21 mouse cellular contexts compared by ENCODE assay signal in genomic region chr14:99364007-99364784, GRCm38 (mm10).
A peak's percentile ranks its signal among the peaks of the same experiment; 100 is the strongest.
DNase-seq lines count a peak whose midpoint lies in the region; ATAC-seq and TF ChIP-seq lines count a peak whose summit lies in the region.
"Had no signal": no experiment of that assay in that cellular context is flagged by ENCODE, and none has a peak within 500 bp of the region (broad histone marks: within the 10 kb centered on the region; RNA-seq: fewer than 3 reads in every experiment).

No protein-coding gene starts in this region.

- no peaks in the 10 kb centered on the region for H3K36me3 ChIP-seq in liver, adult 2 months (ENCODE audit: control insufficient read depth, insufficient read depth, low read length)
- H3K36me3 ChIP-seq in liver, embryonic 12.5 days, result no peaks in the 10 kb centered on the region
- no peaks in the 10 kb centered on the region for H3K36me3 ChIP-seq in midbrain, embryonic 11.5 days (ENCODE audit: control insufficient read depth, insufficient read depth, low read length)
- H3K36me3 ChIP-seq in midbrain, embryonic 15.5 days (replicated peaks), result no peaks in the 10 kb centered on the region
- no peaks in the 10 kb centered on the region for H3K36me3 ChIP-seq in stomach, embryonic 14.5 days (ENCODE audit: control insufficient read depth, insufficient read depth, low read length)
- H3K36me3 ChIP-seq: embryonic facial prominence, embryonic 15.5 days; forebrain, embryonic 10.5 days; hindbrain, embryonic 12.5 days had no signal

- H3K4me1 ChIP-seq in liver, adult 2 months (ENCODE audit: control insufficient read depth, insufficient read depth, low read length), result no peaks in the 10 kb centered on the region
- H3K4me1 ChIP-seq in liver, embryonic 12.5 days, result no peaks in the 10 kb centered on the region
- H3K4me1 ChIP-seq in midbrain, embryonic 11.5 days (ENCODE audit: control insufficient read depth, insufficient read depth, low read length), result peaks cover 13% of the 10 kb centered on the region
- peaks cover 11% of the 10 kb centered on the region; the same call in 1 of the 2 replicates for H3K4me1 ChIP-seq in midbrain, embryonic 15.5 days
- H3K4me1 ChIP-seq in stomach, embryonic 14.5 days (ENCODE audit: control insufficient read depth, insufficient read depth, low read length), result peaks cover 6% of the 10 kb centered on the region

- 47% methylated on average over 12 of the region's 12 CpGs for WGBS in liver, adult 2 months
- WGBS in liver, embryonic 12.5 days (ENCODE audit: insufficient replicate concordance), result 59% methylated on average over 12 of the region's 12 CpGs
- 75% methylated on average over 12 of the region's 12 CpGs for WGBS in midbrain, embryonic 11.5 days
- WGBS in midbrain, embryonic 15.5 days, result 82% methylated on average over 12 of the region's 12 CpGs
- 48% methylated on average over 12 of the region's 12 CpGs for WGBS in stomach, embryonic 14.5 days

- H3K79me2 ChIP-seq in liver, adult 2 months (ENCODE audit: control insufficient read depth, insufficient read depth, low read length), result no peaks in the 10 kb centered on the region

- no peak overlapping the region for H3K9ac ChIP-seq in liver, adult 2 months (ENCODE audit: low read depth, low read length)
- no peak overlapping the region for H3K9ac ChIP-seq in liver, embryonic 12.5 days
- no peak overlapping the region for H3K9ac ChIP-seq in midbrain, embryonic 11.5 days (ENCODE audit: low read length)
- no peak overlapping the region for H3K9ac ChIP-seq in midbrain, embryonic 15.5 days
- no peak overlapping the region for H3K9ac ChIP-seq in stomach, embryonic 14.5 days (replicated peaks; ENCODE audit: low read depth, low read length)
- H3K9ac ChIP-seq: embryonic facial prominence, embryonic 15.5 days; hindbrain, embryonic 12.5 days had no signal

- H3K9me3 ChIP-seq in liver, embryonic 12.5 days (replicated peaks), result no peaks in the 10 kb centered on the region
- no peaks in the 10 kb centered on the region for H3K9me3 ChIP-seq in midbrain, embryonic 11.5 days (ENCODE audit: control insufficient read depth, low read length)
- no peaks in the 10 kb centered on the region for H3K9me3 ChIP-seq in midbrain, embryonic 15.5 days
- H3K9me3 ChIP-seq in stomach, embryonic 14.5 days (ENCODE audit: control insufficient read depth, low read depth, low read length), result no peaks in the 10 kb centered on the region
- H3K9me3 ChIP-seq: embryonic facial prominence, embryonic 15.5 days; forebrain, embryonic 10.5 days; hindbrain, embryonic 12.5 days had no signal

- no peak for ATAC-seq in liver, embryonic 12.5 days
- ATAC-seq in midbrain, embryonic 11.5 days (ENCODE audit: low FRiP score), result no peak
- ATAC-seq in midbrain, embryonic 15.5 days (replicated peaks), result no peak
- peak; percentile 63 for ATAC-seq in stomach, embryonic 14.5 days (ENCODE audit: insufficient number of reproducible peaks, insufficient read depth, low FRiP score, low read depth)
- ATAC-seq: forebrain, embryonic 14.5 days had no signal

- no peaks in the 10 kb centered on the region for H3K27me3 ChIP-seq in liver, adult 2 months (ENCODE audit: control insufficient read depth, insufficient read depth, low read length)
- H3K27me3 ChIP-seq in liver, embryonic 12.5 days (replicated peaks), result no peaks in the 10 kb centered on the region
- H3K27me3 ChIP-seq in midbrain, embryonic 11.5 days (ENCODE audit: control insufficient read depth, insufficient read depth, low read length), result no peaks in the 10 kb centered on the region
- H3K27me3 ChIP-seq in midbrain, embryonic 15.5 days (replicated peaks), result no peaks in the 10 kb centered on the region
- H3K27me3 ChIP-seq in stomach, embryonic 14.5 days (ENCODE audit: control insufficient read depth, insufficient read depth, low read length), result no peaks in the 10 kb centered on the region
- H3K27me3 ChIP-seq: embryonic facial prominence, embryonic 15.5 days; hindbrain, embryonic 12.5 days had no signal

- H3K4me2 ChIP-seq in liver, embryonic 12.5 days, result no peak overlapping the region
- no peak overlapping the region for H3K4me2 ChIP-seq in midbrain, embryonic 11.5 days
- no peak overlapping the region for H3K4me2 ChIP-seq in midbrain, embryonic 15.5 days
- no peak overlapping the region for H3K4me2 ChIP-seq in stomach, embryonic 14.5 days (replicated peaks; ENCODE audit: low read depth, low read length)
- H3K4me2 ChIP-seq: embryonic facial prominence, embryonic 15.5 days; hindbrain, embryonic 12.5 days had no signal

- no peak for TF ChIP-seq CTCF in liver, adult 2 months (IDR thresholded peaks at IDR 0.05; ENCODE audit: low read depth, low read length)

- no peak for TF ChIP-seq POLR2A in liver, adult 2 months (IDR thresholded peaks at IDR 0.05; ENCODE audit: extremely low read depth, insufficient read depth, low read length)

- peak; percentile 15 for DNase-seq in liver, adult 2 months (ENCODE audit: extremely low read depth, low read depth, low spot score)
- DNase-seq in midbrain, embryonic 11.5 days (ENCODE audit: low spot score, missing footprints), result peak; percentile 75
- peak; percentile 3 for DNase-seq in yolk sac, embryonic 10.5 days (ENCODE audit: low spot score)
- no peak for DNase-seq in ovary, adult 18-20 months (ENCODE audit: low spot score)
- DNase-seq in retina, embryonic 14.5 days (ENCODE audit: low spot score), result no peak
- DNase-seq: adrenal gland, postnatal 10 days; cerebellum, adult 11 months; cerebellum, adult 8-10 months; cerebellum, postnatal 14 days; embryo, embryonic 11 days; gastrocnemius, postnatal 14 days; heart, postnatal 10 days; heart, postnatal 4 days had no signal

- no peak overlapping the region for H3K27ac ChIP-seq in liver, adult 2 months (replicated peaks; ENCODE audit: insufficient read depth, low read depth, low read length)
- H3K27ac ChIP-seq in liver, embryonic 12.5 days, result no peak overlapping the region
- no peak overlapping the region for H3K27ac ChIP-seq in midbrain, embryonic 11.5 days (ENCODE audit: low read depth, low read length)
- no peak overlapping the region for H3K27ac ChIP-seq in midbrain, embryonic 15.5 days
- H3K27ac ChIP-seq in stomach, embryonic 14.5 days (ENCODE audit: low read length), result peak overlapping the region; percentile 68; the same call in 1 of the 2 replicates
- H3K27ac ChIP-seq: embryonic facial prominence, embryonic 15.5 days; forebrain, embryonic 10.5 days; hindbrain, embryonic 12.5 days had no signal

- no peak overlapping the region for H3K4me3 ChIP-seq in liver, adult 2 months (ENCODE audit: insufficient read depth, low read depth, low read length)
- H3K4me3 ChIP-seq in liver, embryonic 12.5 days, result no peak overlapping the region
- H3K4me3 ChIP-seq in midbrain, embryonic 11.5 days (ENCODE audit: low read depth, low read length), result no peak overlapping the region
- no peak overlapping the region for H3K4me3 ChIP-seq in midbrain, embryonic 15.5 days
- H3K4me3 ChIP-seq in stomach, embryonic 14.5 days (ENCODE audit: low read depth, low read length), result no peak overlapping the region
- H3K4me3 ChIP-seq: embryonic facial prominence, embryonic 15.5 days; erythroblast, embryonic 14.5 days; forebrain, embryonic 10.5 days; hindbrain, embryonic 12.5 days had no signal

Comparison
In these comparisons a context has a peak if more than half of its experiments do, and no peak if none do; other contexts are left out.
1. DNase-seq: peak in liver, adult 2 months (single experiment), midbrain, embryonic 11.5 days (single experiment) and yolk sac, embryonic 10.5 days (single experiment); none in ovary, adult 18-20 months (single experiment) and retina, embryonic 14.5 days (single experiment).